Mouse (Mus musculus) T-helper 17 cell (primary cell): ENCODE results near the gene Pacs1.

ENCODE experiments used
- in situ Hi-C, 2 experiments: fragments of 300-600 bp; cut with MboI, MseI; formaldehyde crosslinking; loops; 1 replicate in 1 of 2; 2 replicates in 1 of 2; pipeline ENCODE4 v1.15.1; 2025; ENCODE audit warnings: high pct_unique_total_duplicates in 2 of 2

The Pacs1 gene

GRCm38 (mm10) chr19:5272801-5273733 lies at the start of gene Pacs1:
TSS of gene Pacs1 (minus strand) at chr19:5273119.
- in situ Hi-C loops: no loop called here

DNA sequence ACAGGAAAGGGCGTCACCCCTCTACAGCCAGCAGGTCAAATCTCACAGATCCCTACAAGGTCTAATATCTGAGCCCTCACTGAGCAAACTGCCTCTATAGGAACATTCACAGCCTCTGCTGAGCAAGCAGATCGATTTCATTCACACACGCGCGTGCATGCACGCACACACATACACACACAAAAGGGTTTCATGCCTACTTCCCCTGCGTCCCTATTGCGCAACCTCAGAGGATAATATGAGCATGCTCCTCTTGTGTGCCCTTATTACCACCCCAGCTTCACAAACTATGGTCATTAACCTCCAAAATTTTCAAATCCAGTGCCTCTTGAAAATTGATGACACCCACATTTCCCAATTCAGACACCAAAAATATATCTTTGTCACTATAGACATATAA lies 40.3 kb upstream of the Pacs1 start:
- in situ Hi-C loops: no loop called here

DNA sequence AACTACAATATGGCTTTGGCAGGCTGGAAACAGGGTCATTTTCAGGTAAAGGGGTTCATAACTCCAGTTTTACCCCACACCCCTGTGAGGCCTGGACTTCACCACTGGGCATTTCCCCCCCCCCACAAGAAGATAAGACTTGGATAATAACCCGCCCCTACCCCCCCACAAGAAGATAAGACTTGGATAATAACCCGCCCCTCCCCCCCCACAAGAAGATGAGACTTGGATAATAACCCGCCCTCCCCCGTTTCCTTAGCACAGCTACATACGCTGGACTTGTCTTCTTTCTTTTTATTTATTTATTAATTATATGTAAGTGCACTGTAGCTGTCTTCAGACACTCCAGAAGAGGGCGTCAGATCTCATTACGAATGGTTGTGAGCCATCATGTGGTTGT lies 36.1 kb upstream of the Pacs1 start:
- in situ Hi-C loops: no loop called here

- in situ Hi-C loops: no loop called here
Measured at GRCm38 (mm10) chr19:5306968-5307734, 34.2 kb upstream of the Pacs1 start.

DNA sequence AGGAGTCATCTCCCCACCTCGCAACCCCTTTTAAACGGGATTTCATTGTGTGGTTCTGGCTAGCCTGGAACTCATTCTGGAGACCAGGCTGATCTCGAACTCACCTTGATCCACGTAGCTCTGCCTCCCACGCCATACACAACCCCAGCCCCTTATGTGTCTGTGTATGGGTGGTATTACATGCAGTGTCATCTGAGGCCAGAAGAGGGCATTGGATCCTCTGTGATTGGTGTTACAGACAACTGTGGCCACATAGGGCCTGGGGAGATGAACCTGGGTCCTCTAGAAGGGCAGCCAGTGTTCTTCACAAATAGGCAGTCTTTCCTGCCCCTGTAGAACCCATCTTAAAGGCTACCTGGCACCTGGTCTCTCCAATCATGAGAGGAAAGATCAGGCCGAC lies 33.4 kb upstream of the Pacs1 start:
- in situ Hi-C loops: no loop called here

- in situ Hi-C loops: loop anchor here in 1 of 2 experiments (5.0 kb wide), 1 partner anchor 40 kb away; no protein-coding TSS in a partner anchor
Measured at GRCm38 (mm10) chr19:5302455-5302854, 29.5 kb upstream of the Pacs1 start.

GRCm38 (mm10) chr19:5300588-5300987 lies 27.7 kb upstream of the Pacs1 start:
- in situ Hi-C loops: loop anchor here in 1 of 2 experiments (5.0 kb wide), 1 partner anchor 42 kb away; no protein-coding TSS in a partner anchor

GRCm38 (mm10) chr19:5297903-5298800 lies 25.2 kb upstream of the Pacs1 start, which contains the start of gene Gal3st3:
TSS of gene Gal3st3 (plus strand) at chr19:5298331.
- in situ Hi-C loops: loop anchor here in 1 of 2 experiments (5.0 kb wide), 1 partner anchor 44 kb away; no protein-coding TSS in a partner anchor

GRCm38 (mm10) chr19:5296630-5297029 lies 23.7 kb upstream of the Pacs1 start:
- in situ Hi-C loops: loop anchor here in 1 of 2 experiments (5.0 kb wide), 1 partner anchor 46 kb away; no protein-coding TSS in a partner anchor

DNA sequence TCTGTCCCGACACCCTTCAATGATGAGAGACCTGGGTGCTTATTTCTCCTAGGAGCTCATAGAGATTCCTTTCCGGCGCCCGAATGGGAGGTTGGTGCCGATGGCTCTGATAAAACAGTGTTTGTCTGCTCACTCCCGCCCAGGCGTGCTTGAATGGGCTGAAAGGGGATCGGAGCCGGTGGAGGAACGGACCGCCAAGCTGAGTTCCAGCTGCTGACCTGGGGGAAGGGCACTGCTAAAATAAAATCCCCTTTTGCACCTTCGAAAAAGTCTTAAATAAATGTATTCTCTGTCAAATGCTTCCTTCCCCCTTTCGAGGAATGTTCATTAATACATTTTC lies 22.8 kb upstream of the Pacs1 start:
- in situ Hi-C loops: loop anchor here in 1 of 2 experiments (5.0 kb wide), 1 partner anchor 47 kb away; no protein-coding TSS in a partner anchor

GRCm38 (mm10) chr19:5294972-5295735 lies 22.2 kb upstream of the Pacs1 start, which contains the start of gene Sf3b2:
TSS of gene Sf3b2 (minus strand) at chr19:5295455.
- in situ Hi-C loops: loop anchor here in 1 of 2 experiments (5.0 kb wide), 1 partner anchor 47 kb away; no protein-coding TSS in a partner anchor

GRCm38 (mm10) chr19:5278381-5278780 lies 5.5 kb upstream of the Pacs1 start:
- in situ Hi-C loops: loop anchor here (5.0 kb wide), 2 partner anchors 86 to 106 kb away; no protein-coding TSS in a partner anchor

GRCm38 (mm10) chr19:5277140-5277539 lies 4.2 kb upstream of the Pacs1 start:
- in situ Hi-C loops: loop anchor here (5.0 kb wide), 2 partner anchors 85 to 105 kb away; no protein-coding TSS in a partner anchor

- in situ Hi-C loops: loop anchor here (5.0 kb wide), 2 partner anchors 84 to 104 kb away; no protein-coding TSS in a partner anchor
Measured at GRCm38 (mm10) chr19:5276531-5276930, 3.6 kb upstream of the Pacs1 start.

DNA sequence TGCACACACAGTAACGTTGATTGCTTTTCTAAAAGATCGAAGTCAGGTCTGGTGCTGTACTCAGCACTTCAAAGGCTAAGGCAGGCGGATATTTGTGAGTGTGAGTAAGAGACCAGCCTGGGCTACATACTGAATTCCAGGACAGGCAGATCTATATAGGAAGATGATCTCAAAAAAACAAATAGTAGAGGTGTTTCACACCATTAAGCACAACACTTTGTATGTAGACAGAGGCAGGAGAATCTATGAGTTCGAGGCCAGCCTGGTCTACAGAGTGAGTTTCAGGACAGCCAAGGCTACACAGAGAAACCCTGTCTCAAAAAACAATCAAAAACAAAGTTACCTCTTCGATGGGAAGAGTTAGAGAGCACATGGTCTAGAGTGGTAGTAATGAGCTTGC lies 2.8 kb upstream of the Pacs1 start:
- in situ Hi-C loops: loop anchor here (5.0 kb wide), 2 partner anchors 83 to 103 kb away; no protein-coding TSS in a partner anchor

DNA sequence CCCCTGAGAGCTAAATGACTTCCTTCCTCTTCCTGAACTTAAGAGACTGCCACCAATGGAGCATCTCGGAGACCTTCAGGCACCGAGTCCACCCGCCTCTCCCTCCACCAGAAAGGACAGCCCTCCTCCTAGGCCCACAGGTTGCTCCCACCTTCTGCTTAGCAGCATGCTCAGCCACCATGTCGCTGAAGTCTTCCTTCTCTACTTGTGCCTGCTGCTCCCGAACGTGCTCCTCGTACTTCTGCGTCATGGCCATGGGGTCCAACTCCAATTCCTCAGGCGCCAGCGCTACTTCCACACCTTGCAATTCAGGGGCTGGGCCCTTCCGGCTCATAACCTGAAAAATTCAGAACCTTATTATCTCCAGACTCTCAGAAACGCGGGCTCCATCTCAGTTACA lies 1.7 kb upstream of the Pacs1 start:
- in situ Hi-C loops: loop anchor here (5.0 kb wide), 2 partner anchors 82 to 102 kb away; no protein-coding TSS in a partner anchor

GRCm38 (mm10) chr19:5273916-5274315 lies 997 bp upstream of the Pacs1 start:
- in situ Hi-C loops: no loop called here

DNA sequence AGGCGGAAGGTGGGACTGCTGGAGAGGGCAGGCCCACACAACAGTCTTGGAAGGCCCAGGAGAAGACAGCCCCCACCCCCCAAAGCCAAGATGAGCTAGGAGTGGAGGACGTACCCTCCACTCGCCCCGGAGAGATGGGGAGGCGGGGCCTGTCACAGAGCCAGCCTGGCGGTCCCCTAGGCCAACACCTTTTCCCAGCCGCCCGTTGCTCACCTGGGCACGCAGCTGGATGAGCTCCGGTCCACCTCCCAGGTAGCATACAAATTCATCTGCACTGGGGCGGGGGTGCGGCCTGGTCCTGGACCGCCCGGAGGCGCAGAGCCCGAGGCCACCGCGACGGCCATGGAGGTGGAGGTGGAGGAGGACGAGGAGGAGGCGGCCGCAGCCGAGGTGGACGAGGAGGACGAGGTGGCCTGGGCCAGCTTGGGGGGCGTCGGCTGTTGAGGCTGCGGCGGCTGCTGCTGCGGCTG lies 558 bp downstream of the Pacs1 start:
- in situ Hi-C loops: no loop called here

DNA sequence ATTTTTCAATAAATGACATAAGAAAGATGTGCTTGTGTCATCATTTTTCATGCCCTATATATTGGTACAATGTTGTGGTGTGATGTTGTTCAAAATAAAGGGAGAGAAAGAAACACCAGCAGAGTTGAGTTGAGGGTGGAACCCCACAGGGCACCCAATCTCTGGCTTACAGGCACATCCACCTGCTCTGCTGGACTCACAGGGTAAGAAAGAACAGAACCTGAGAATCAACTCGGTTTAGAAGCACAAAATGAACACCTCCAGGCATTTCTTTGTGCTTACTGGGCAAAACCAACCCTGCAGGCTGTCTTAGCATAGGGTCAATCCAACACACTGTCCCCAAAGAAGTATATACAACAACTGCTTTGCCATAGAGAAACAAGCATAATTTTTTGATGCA lies 1.5 kb downstream of the Pacs1 start:
- in situ Hi-C loops: no loop called here

GRCm38 (mm10) chr19:5269392-5269791 lies 3.5 kb downstream of the Pacs1 start:
- in situ Hi-C loops: no loop called here
